Mouse (Mus musculus) midbrain, postnatal 0 days (tissue): ENCODE measurements at regions not wholly inside any gene's neighbourhood (a gene's known extent, or its start where the extent isn't known, plus 50 kb on each side); places are given as distances from the start of the nearest gene placed in this dataset.

ENCODE experiments used
- ATAC-seq: fragments of 200-750 bp; cut with Nextera tagmentation; 2 replicates; pipeline ENCODE4 v1.8.0; 2017; ENCODE audit warnings: moderate number of reproducible peaks, mild to moderate bottlenecking, moderate TSS enrichment, moderate library complexity; ENCODE audit not compliant: low FRiP score
- DNase-seq: peaks from one replicate; pipeline ENCODE4 v3.0.0-alpha.2; 2015; ENCODE audit warnings: low spot score
- H3K27ac ChIP-seq: fragments of 300-500 bp; sonication (generic); 2 replicates; pipeline ENCODE4 v1.5.1; 2014; ENCODE audit warnings: low read depth, mild to moderate bottlenecking, low read length, mixed read lengths
- H3K27me3 ChIP-seq: fragments of 300-500 bp; sonication (generic); 2 replicates; pipeline ENCODE4 v1.6.1; 2014; ENCODE audit warnings: low read length, control low read depth, mixed read lengths; ENCODE audit not compliant: insufficient read depth
- H3K36me3 ChIP-seq: fragments of 300-500 bp; sonication (generic); 2 replicates; pipeline ENCODE4 v1.6.1; 2014; ENCODE audit warnings: low read length, control low read depth, mixed read lengths; ENCODE audit not compliant: insufficient read depth
- H3K4me1 ChIP-seq: fragments of 300-500 bp; sonication (generic); 2 replicates; pipeline ENCODE4 v1.6.1; 2014; ENCODE audit warnings: mild to moderate bottlenecking, control low read depth, antibody characterized with exemption, low read length, mixed read lengths; ENCODE audit not compliant: insufficient read depth
- H3K4me2 ChIP-seq: fragments of 300-500 bp; sonication (generic); 2 replicates; pipeline ENCODE4 v1.6.1; 2014; ENCODE audit warnings: low read depth, mild to moderate bottlenecking, low read length, mixed read lengths; ENCODE audit not compliant: poor library complexity, severe bottlenecking
- H3K4me3 ChIP-seq: fragments of 300-500 bp; sonication (generic); 2 replicates; pipeline ENCODE4 v1.5.1; 2014; ENCODE audit warnings: low read depth, mild to moderate bottlenecking, low read length, moderate library complexity
- H3K9ac ChIP-seq: fragments of 300-500 bp; sonication (generic); replicated peaks from 2 replicates; pipeline ENCODE4 v1.6.1; 2014; ENCODE audit warnings: mild to moderate bottlenecking, low read length, moderate library complexity, mixed read lengths; ENCODE audit not compliant: poor library complexity, severe bottlenecking
- H3K9me3 ChIP-seq: fragments of 300-500 bp; sonication (generic); 2 replicates; pipeline ENCODE4 v1.6.1; 2016; ENCODE audit warnings: low read length, control low read depth
- CTCF ChIP-seq: IDR thresholded peaks from 2 replicates; pipeline ENCODE4 v1.5.1; 2016; ENCODE audit warnings: antibody characterized with exemption, mild to moderate bottlenecking
- WGBS: fragments of 180-500 bp; shearing (Covaris S2); extraction: QIAGEN DNeasy Blood & Tissue Kit; methylation state at CpG from one replicate; pipeline ENCODE4 v1.1.7; 2014; 5-methylcytosine and 5-hydroxymethylcytosine counted together

DNA sequence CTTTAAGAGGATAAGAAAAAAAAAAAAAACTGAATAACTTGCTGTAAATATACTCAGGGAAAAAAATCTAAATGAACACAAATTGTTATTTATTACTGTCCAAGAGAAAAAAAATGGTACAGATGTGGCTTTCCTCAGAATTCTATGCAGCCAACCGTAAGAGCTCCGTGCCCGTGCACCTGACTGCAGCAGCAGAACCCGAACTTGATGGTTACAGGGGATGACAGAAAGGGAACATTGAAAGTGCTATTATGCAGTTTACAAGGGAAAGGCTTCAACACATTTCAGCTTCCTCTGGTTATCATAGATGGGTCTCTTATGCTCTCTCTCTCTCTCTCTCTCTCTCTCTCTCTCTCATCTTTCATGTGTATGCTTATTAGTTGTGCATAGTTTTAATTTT is 618.8 kb upstream of the Cypt12 start:
- peak overlapping the region; percentile 44 for H3K9ac ChIP-seq
- TF ChIP-seq CTCF, result no peak
- no peaks in the 10 kb centered on the region for H3K4me1 ChIP-seq
- DNase-seq, result peak; percentile 49
- no peaks in the 10 kb centered on the region for H3K36me3 ChIP-seq
- H3K4me3 ChIP-seq, result no peak overlapping the region
- no peaks in the 10 kb centered on the region for H3K9me3 ChIP-seq
- ATAC-seq, result peak; percentile 64
- 22% methylated on average over 4 of the region's 4 CpGs for WGBS
- H3K4me2 ChIP-seq, result peak overlapping the region; percentile 20; the same call in 1 of the 2 replicates
- H3K27me3 ChIP-seq, result no peaks in the 10 kb centered on the region
- H3K27ac ChIP-seq, result peak overlapping the region; percentile 91

DNA sequence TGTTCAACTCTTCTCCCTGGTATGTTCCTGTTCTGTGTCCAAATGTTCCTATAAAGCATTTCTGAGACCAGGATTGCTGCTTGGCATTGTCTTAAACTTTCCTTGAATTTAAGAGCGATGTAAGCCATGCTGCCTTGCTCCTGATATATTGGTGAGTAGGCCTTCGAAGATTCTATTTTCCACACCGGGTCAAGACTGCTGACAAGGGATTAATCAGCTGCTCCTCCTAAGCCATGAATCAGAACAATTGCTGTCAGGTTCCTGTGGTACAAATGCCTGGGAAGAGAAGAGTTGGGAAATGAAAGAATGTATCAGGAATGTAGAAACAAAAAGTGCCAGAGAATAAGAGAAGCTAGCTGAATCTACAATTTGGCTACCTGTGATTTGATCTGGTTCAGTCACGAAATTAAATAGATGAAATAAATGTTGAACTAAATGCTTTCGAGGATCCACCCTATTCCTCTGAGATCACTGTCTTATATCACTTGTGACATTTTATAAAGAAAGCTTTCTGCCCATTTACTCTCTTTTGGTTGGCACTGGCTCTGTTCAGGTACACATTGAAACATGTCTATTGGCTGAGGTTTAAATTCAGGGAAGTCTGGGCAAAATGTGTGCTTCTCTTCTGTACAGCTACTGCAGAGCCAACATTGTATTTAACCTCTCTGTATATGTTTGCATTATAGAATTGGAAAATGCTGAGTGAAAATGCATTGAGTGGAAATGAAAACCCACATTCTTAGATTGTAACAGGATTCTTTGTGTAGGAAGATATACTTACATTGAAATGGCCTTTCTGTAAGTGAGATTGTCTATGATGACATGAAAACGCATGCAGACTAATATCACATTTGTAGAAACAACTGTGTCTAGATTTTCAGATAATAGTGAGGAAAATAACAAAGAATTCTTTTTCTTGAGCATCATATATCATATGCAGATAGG is 617.5 kb upstream of the Cypt12 start:
- Histone ChIP-seq H3K36me3 (no peaks in the 10 kb centered on the region), H3K9ac (peak overlapping the region; percentile 9), H3K27ac (peak overlapping the region; percentile 89), H3K9me3 (no peaks in the 10 kb centered on the region), H3K4me2 (peak overlapping the region; percentile 32; the same call in 1 of the 2 replicates), H3K4me1 (no peaks in the 10 kb centered on the region), H3K27me3 (no peaks in the 10 kb centered on the region), H3K4me3 (no peak overlapping the region)
- no peak for ATAC-seq
- TF ChIP-seq CTCF, result no peak
- 29% methylated on average over 6 of the region's 6 CpGs for WGBS
- DNase-seq, result peak; percentile 26

DNA sequence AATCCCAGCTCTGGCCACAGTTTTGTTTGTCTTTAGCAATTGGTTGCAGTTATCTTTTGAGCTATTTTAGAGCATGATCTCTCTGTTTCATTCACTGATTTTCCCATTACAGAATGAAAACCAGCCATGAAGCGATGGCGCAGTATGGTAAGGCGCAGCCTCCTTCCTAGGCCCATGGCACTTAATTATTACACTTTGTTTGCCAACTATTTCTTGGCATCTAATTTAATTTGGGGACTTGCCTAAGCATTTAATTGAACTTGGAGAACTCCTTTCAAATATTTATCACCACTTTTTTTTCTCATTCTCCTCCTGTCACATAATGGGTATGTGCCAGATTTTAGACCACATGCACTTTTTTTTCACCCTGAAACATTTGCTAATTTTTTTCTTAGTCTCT is 588.0 kb upstream of the Cypt12 start:
- H3K9ac ChIP-seq, result no peak overlapping the region
- H3K36me3 ChIP-seq, result no peaks in the 10 kb centered on the region
- WGBS, result 95% methylated on average over 3 of the region's 3 CpGs
- no peak overlapping the region for H3K27ac ChIP-seq
- no peak for ATAC-seq
- no peak overlapping the region for H3K4me2 ChIP-seq
- TF ChIP-seq CTCF, result no peak
- no peaks in the 10 kb centered on the region for H3K9me3 ChIP-seq
- no peaks in the 10 kb centered on the region for H3K27me3 ChIP-seq
- peak; percentile 2 for DNase-seq
- no peak overlapping the region for H3K4me3 ChIP-seq
- no peaks in the 10 kb centered on the region for H3K4me1 ChIP-seq
